Mouse (Mus musculus) hematopoietic multipotent progenitor cell, adult 10-12 weeks (in vitro differentiated cells): ENCODE data around the gene Dtwd1. TPM values are rescaled to one million over a fixed set of nuclear protein-coding genes. Genes with fewer than 3 reads are reported as not detected.

Experiments used
- polyA plus RNA-seq: library from polyadenylated mRNA; stranded (reverse); fragments of >175 nt; gene quantifications from 2 replicates; pipeline ENCODE4 v1.2.3, GENCODE M21; 2012; ENCODE audit warnings: low replicate concordance

Dtwd1 gene
- polyA plus RNA-seq, result 0.14 and 0.89 TPM in 2 replicates

GRCm38 (mm10) chr2:126151855-126152571, at the start of gene Dtwd1, which contains the start of gene Fam227b:
Gene Dtwd1, plus strand, starts transcription at chr2:126152141.
Gene Fam227b, minus strand, starts transcription at chr2:126152004.

GRCm38 (mm10) chr2:126214800-126215199, 62.9 kb downstream of the Dtwd1 start, which contains the start of gene Gm17555:
Gene Gm17555, plus strand, starts transcription at chr2:126215100.

Other genes starting within 250 kb of the Dtwd1 start
- gene Fgf7, start 117.5 kb upstream of the Dtwd1 start, polyA plus RNA-seq, result not detected in 2 replicates
- gene Fam227b, start 137 bp upstream of the Dtwd1 start, polyA plus RNA-seq, result not detected in 2 replicates
- not detected in 2 replicates for gene Gm17555, start 63.0 kb downstream of the Dtwd1 start, polyA plus RNA-seq